Mouse (Mus musculus) embryonic facial prominence, embryonic 14.5 days (tissue): ENCODE measurements around the gene Fry. TPM values are rescaled to one million over a fixed set of nuclear protein-coding genes. Genes with fewer than 3 reads are reported as not detected.

ENCODE experiments used
- ATAC-seq: fragments of 200-750 bp; cut with Nextera tagmentation; 2 replicates; pipeline ENCODE4 v1.8.0; 2017; ENCODE audit warnings: low read depth, moderate number of reproducible peaks, moderate TSS enrichment
- DNase-seq: peaks from one replicate; pipeline ENCODE4 v3.0.0-alpha.2; 2015; ENCODE audit warnings: low spot score
- H3K27ac ChIP-seq: fragments of 300-500 bp; sonication (generic); replicated peaks from 2 replicates; pipeline ENCODE4 v1.5.1; 2014; ENCODE audit warnings: low read depth, mild to moderate bottlenecking, low read length, moderate library complexity
- H3K27me3 ChIP-seq: fragments of 300-500 bp; sonication (generic); replicated peaks from 2 replicates; pipeline ENCODE4 v1.6.1; 2014; ENCODE audit warnings: low read length; ENCODE audit not compliant: control insufficient read depth, insufficient read depth
- H3K36me3 ChIP-seq: fragments of 300-500 bp; sonication (generic); 2 replicates; pipeline ENCODE4 v1.6.1; 2014; ENCODE audit warnings: low read length, mixed read lengths; ENCODE audit not compliant: control insufficient read depth, insufficient read depth
- H3K4me1 ChIP-seq: fragments of 300-500 bp; sonication (generic); 2 replicates; pipeline ENCODE4 v1.6.1; 2014; ENCODE audit warnings: antibody characterized with exemption, low read length; ENCODE audit not compliant: control insufficient read depth, insufficient read depth
- H3K4me2 ChIP-seq: fragments of 300-500 bp; sonication (generic); 2 replicates; pipeline ENCODE4 v1.6.1; 2014; ENCODE audit warnings: low read depth, mild to moderate bottlenecking, low read length, moderate library complexity, mixed read lengths
- H3K4me3 ChIP-seq: fragments of 300-500 bp; sonication (generic); 2 replicates; pipeline ENCODE4 v1.5.1; 2014; ENCODE audit warnings: low read depth, mild to moderate bottlenecking, low read length
- H3K9ac ChIP-seq: fragments of 300-500 bp; sonication (generic); 2 replicates; pipeline ENCODE4 v1.6.1; 2014; ENCODE audit warnings: low read depth, mild to moderate bottlenecking, low read length, moderate library complexity, mixed read lengths
- H3K9me3 ChIP-seq: fragments of 300-500 bp; sonication (generic); 2 replicates; pipeline ENCODE4 v1.6.1; 2016; ENCODE audit warnings: low read length; ENCODE audit not compliant: control insufficient read depth
- WGBS: fragments of 180-500 bp; shearing (Covaris S2); extraction: QIAGEN DNeasy Blood & Tissue Kit; methylation state at CpG from one replicate; pipeline ENCODE4 v1.1.7; 2014; 5-methylcytosine and 5-hydroxymethylcytosine counted together
- polyA plus RNA-seq: library from polyadenylated mRNA; unstranded; fragments of >200 nt; fragmentation: Nextera tagmentation; extraction: Ambion mirVana; gene quantifications from 2 replicates; pipeline ENCODE4 v1.2.1, GENCODE M21; 2014

The Fry gene
- polyA plus RNA-seq, 1 experiment from 2014 or later, result 15.1 TPM

DNA sequence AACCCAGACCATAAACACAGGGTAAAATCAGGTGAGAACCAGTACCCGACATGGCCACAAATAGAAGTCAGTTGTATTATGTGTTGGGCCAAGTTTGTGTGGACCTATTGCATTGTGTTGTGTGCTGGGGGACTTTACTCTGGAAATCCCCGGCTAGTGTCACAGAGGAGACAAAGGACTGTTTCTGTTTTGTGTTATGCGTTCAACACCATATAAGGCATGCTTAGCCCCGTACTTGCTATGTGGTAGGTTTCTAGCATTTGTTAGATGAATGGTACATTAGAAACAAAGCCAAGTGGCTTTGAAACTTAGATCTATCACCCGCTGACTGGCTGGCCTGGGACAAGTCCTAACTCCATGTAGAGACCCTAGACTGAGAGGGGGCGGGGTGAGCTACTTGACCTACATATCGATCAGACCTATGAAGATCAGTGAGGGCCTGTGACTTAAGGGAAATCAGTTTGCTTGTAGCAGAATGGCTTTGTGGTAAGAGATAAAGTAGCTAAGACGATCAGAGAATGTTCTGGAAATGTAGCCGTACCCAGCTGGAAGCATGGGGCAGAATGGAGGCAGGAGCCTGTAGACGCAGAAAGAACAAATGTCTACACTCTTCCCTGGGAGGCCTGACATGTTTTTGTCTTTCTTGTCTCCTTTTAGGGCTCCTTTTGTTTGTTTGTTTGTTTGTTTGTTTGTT is 105.2 kb downstream of the Fry start:
- no peak overlapping the region for H3K4me3 ChIP-seq
- no peaks in the 10 kb centered on the region for H3K36me3 ChIP-seq
- H3K9ac ChIP-seq, result no peak overlapping the region
- no peaks in the 10 kb centered on the region for H3K27me3 ChIP-seq
- DNase-seq (no peak), ATAC-seq (no peak)
- no peak overlapping the region for H3K4me2 ChIP-seq
- H3K27ac ChIP-seq, result no peak overlapping the region
- H3K4me1 ChIP-seq, result no peaks in the 10 kb centered on the region
- WGBS, result 85% methylated on average over 10 of the region's 10 CpGs
- no peaks in the 10 kb centered on the region for H3K9me3 ChIP-seq

DNA sequence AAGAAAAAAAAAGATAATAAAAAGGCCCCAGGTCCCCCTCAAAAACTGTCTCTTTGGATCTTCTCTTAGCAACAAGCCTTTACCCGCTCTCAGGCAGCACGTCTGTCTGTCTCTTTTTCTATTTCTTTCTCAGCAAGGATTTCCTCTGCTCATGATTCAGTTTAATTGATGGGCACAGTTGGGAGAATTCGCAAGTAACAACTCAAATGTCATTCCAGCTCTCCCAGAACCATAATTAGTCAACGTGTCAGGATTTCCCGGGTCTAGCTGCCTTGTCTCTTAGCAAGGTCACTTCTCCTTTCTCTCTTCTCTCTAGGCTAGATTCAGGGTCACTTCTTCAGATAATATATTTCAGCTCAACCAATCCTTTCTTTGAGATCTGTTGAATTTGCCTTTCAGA is 110.6 kb downstream of the Fry start:
- 65% methylated on average over 5 of the region's 5 CpGs for WGBS
- H3K4me2 ChIP-seq, result no peak overlapping the region
- H3K4me3 ChIP-seq, result no peak overlapping the region
- peaks cover 4% of the 10 kb centered on the region; the same call in 1 of the 2 replicates for H3K9me3 ChIP-seq
- H3K27ac ChIP-seq, result no peak overlapping the region
- H3K36me3 ChIP-seq, result no peaks in the 10 kb centered on the region
- no peaks in the 10 kb centered on the region for H3K27me3 ChIP-seq
- no peak overlapping the region for H3K9ac ChIP-seq
- H3K4me1 ChIP-seq, result no peaks in the 10 kb centered on the region
- DNase-seq (no peak), ATAC-seq (no peak)

GRCm38 (mm10) chr5:150229776-150230175 is 111.3 kb downstream of the Fry start:
- DNase-seq (no peak), ATAC-seq (no peak)
- no peak overlapping the region for H3K4me2 ChIP-seq

DNA sequence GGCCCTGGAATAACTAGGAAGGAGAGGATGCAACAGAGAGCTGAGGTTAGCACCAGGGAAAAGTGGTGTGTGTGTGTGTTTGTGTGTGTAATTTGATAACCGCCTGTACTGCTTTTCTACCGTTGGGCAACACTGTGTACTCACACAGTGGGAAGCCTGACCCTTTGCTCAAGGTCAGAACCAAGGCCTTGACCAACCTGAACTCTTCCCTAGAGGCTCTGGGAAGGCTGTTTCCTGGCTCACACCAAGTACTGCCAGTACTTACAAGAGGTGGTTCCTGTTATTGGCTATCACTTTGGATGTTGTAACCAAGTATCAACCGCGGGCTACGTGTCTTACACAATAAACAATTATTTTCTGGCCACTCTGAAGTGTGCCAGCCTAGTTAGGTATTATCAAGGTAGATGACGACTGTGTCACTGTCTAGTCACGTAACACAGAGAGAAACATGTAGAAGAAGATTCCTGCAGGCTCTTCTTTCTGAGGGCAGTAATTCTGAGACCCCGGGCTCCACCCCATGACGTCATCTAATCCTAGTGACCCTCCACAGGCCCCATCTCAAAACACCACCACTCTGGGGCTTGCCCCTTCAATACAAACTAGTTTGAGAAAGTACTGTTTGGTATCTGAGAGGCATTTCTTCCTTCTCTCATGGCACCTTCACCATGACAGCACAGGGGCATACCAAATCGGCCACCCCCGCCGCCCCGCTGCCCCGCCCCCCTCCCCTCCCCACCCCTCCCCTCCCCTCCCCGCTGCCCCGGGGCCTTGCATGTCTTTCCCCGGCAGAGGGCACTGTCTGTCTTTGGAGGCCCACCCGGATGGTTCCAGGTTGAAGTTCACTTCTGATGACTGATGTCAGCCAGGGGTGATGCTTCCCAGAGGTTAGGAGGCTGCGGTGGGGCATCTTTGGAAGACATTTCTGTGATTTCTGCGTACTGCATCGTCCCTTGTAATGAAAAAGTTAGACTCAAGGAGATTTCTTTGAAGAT is 114.0 kb downstream of the Fry start:
- DNase-seq (peak; percentile 42), ATAC-seq (peak; percentile 28; the same call in 1 of the 2 replicates)
- Histone ChIP-seq H3K4me2 (peak overlapping the region; percentile 31), H3K27ac (no peak overlapping the region), H3K9me3 (peaks cover 12% of the 10 kb centered on the region; the same call in 1 of the 2 replicates), H3K9ac (no peak overlapping the region), H3K4me3 (no peak overlapping the region), H3K4me1 (no peaks in the 10 kb centered on the region), H3K27me3 (no peaks in the 10 kb centered on the region), H3K36me3 (no peaks in the 10 kb centered on the region)
- 33% methylated on average over 15 of the region's 21 CpGs for WGBS

More at GRCm38 (mm10) chr5:150229776-150230175, 111.3 kb downstream of the Fry start:
- Histone ChIP-seq H3K27me3 (no peaks in the 10 kb centered on the region), H3K4me1 (no peaks in the 10 kb centered on the region), H3K4me3 (no peak overlapping the region), H3K27ac (no peak overlapping the region), H3K9ac (no peak overlapping the region), H3K9me3 (peaks cover 4% of the 10 kb centered on the region; the same call in 1 of the 2 replicates), H3K36me3 (no peaks in the 10 kb centered on the region)
- 86% methylated on average over 4 of the region's 4 CpGs for WGBS

- ATAC-seq, result peak; percentile 84
These were observed 114.9 kb downstream of the Fry start for GRCm38 (mm10) chr5:150233154-150233886.

DNA sequence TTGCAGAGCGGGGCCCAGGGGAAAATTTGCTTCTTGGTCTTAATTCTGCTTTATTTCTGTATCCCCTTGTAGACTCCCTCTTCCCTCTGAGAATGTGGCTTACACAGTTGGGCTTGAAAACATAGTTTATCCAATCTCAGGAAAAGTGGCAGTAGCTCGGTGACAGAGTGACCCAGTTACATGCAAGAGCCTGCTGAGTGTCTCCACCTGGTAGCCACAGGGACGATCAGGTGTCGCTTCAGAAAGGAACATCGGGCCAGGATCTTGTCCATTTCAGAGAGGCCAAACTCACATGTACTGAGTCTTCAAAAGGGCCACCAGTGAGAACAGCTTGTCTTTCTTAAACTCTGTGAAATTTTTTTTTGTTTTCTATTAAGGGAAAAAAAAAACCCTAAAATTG is 117.5 kb downstream of the Fry start:
- no peak overlapping the region for H3K4me2 ChIP-seq
- H3K27me3 ChIP-seq, result no peaks in the 10 kb centered on the region

More at GRCm38 (mm10) chr5:150233154-150233886, 114.9 kb downstream of the Fry start:
- Histone ChIP-seq H3K9me3 (peaks cover 12% of the 10 kb centered on the region; the same call in 1 of the 2 replicates), H3K27ac (no peak overlapping the region), H3K9ac (no peak overlapping the region), H3K4me1 (no peaks in the 10 kb centered on the region), H3K27me3 (no peaks in the 10 kb centered on the region), H3K4me2 (peak overlapping the region; percentile 31), H3K4me3 (no peak overlapping the region), H3K36me3 (no peaks in the 10 kb centered on the region)
- DNase-seq, result peak; percentile 77
- WGBS, result 53% methylated on average over 17 of the region's 17 CpGs

GRCm38 (mm10) chr5:150236597-150236996 is 118.2 kb downstream of the Fry start:
- Histone ChIP-seq H3K27me3 (no peaks in the 10 kb centered on the region), H3K4me3 (no peak overlapping the region), H3K4me1 (no peaks in the 10 kb centered on the region), H3K36me3 (no peaks in the 10 kb centered on the region), H3K9ac (no peak overlapping the region), H3K9me3 (peaks cover 8% of the 10 kb centered on the region; the same call in 1 of the 2 replicates), H3K4me2 (no peak overlapping the region), H3K27ac (no peak overlapping the region)
- DNase-seq (no peak), ATAC-seq (no peak)

More for the DNA sequence above, 117.5 kb downstream of the Fry start:
- H3K36me3 ChIP-seq, result no peaks in the 10 kb centered on the region
- H3K4me1 ChIP-seq, result no peaks in the 10 kb centered on the region
- no peak overlapping the region for H3K9ac ChIP-seq
- H3K4me3 ChIP-seq, result no peak overlapping the region
- H3K27ac ChIP-seq, result no peak overlapping the region
- no peak for DNase-seq
- peaks cover 8% of the 10 kb centered on the region; the same call in 1 of the 2 replicates for H3K9me3 ChIP-seq
- no peak for ATAC-seq
- WGBS, result 82% methylated on average over 5 of the region's 5 CpGs

DNA sequence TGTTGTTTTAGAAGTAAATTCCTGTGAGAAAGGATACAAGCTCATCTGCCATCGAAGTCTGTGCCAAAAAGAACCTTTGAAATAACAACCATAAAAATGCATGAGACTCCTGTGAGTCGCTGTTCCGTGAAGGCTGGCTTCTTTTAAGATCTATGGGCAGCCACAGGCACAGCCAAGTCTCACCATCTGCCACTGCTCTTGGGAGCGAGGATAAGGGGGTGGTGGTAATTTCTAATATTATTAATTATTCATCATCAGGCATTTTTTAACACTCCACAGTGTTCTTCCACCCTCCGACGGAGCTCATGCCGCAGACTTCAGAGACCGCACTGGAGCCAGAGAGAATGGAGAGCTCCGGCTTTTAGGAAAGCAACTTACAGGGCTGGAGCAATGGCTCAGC is 123.2 kb downstream of the Fry start:
- Histone ChIP-seq H3K4me1 (no peaks in the 10 kb centered on the region), H3K36me3 (no peaks in the 10 kb centered on the region), H3K4me2 (no peak overlapping the region), H3K9ac (no peak overlapping the region), H3K4me3 (no peak overlapping the region), H3K9me3 (peaks cover 6% of the 10 kb centered on the region; the same call in 1 of the 2 replicates), H3K27me3 (no peaks in the 10 kb centered on the region), H3K27ac (no peak overlapping the region)
- ATAC-seq (no peak), DNase-seq (no peak)
- 86% methylated on average over 9 of the region's 9 CpGs for WGBS
